Mouse (Mus musculus): ENCODE data around the gene Nsl1.
"Not testable (repeated sequence)": the region's sequence is repeated elsewhere in the genome, so short reads cannot be mapped to it uniquely, and the experiment has no call there.

Gene Nsl1

GRCm38 (mm10) chr1:191062781-191063485 is at the start of gene Nsl1, which contains the start of gene Tatdn3:
Gene Nsl1 (plus strand): TSS chr1:191063012.
Gene Tatdn3 (minus strand): TSS chr1:191062932.
- DNase-seq (ENCODE audit: low read depth): peak; percentile 52

GRCm38 (mm10) chr1:191014271-191014670 is 48.5 kb upstream of the Nsl1 start:
- DNase-seq (ENCODE audit: low read depth): no peak

- no peak for DNase-seq (ENCODE audit: low read depth)
Observed at GRCm38 (mm10) chr1:191019803-191020202, 43.0 kb upstream of the Nsl1 start.

- no peak for DNase-seq (ENCODE audit: low read depth)
Observed at GRCm38 (mm10) chr1:191020217-191020924, 42.4 kb upstream of the Nsl1 start.

- DNase-seq (ENCODE audit: low read depth): no peak
Observed at GRCm38 (mm10) chr1:191021016-191021415, 41.8 kb upstream of the Nsl1 start.

GRCm38 (mm10) chr1:191023140-191023539 is 39.7 kb upstream of the Nsl1 start:
- no peak for DNase-seq (ENCODE audit: low read depth)

DNA sequence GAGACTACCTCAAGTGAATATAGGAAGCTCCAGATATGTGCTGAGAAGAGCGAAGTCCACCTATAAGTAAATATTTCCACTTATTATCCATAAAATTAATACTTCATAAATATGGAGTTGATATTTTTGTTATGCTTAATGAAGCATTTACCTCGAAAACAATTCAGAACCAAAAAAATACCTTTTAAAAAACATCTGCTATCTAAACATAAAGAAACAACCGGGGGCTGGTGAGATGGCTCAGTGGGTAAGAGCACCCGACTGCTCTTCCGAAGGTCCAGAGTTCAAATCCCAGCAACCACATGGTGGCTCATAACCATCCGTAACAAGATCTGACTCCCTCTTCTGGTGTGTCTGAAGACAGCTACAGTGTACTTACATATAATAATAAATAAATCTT is 39.0 kb upstream of the Nsl1 start:
- DNase-seq (ENCODE audit: low read depth): not testable (repeated sequence)

DNA sequence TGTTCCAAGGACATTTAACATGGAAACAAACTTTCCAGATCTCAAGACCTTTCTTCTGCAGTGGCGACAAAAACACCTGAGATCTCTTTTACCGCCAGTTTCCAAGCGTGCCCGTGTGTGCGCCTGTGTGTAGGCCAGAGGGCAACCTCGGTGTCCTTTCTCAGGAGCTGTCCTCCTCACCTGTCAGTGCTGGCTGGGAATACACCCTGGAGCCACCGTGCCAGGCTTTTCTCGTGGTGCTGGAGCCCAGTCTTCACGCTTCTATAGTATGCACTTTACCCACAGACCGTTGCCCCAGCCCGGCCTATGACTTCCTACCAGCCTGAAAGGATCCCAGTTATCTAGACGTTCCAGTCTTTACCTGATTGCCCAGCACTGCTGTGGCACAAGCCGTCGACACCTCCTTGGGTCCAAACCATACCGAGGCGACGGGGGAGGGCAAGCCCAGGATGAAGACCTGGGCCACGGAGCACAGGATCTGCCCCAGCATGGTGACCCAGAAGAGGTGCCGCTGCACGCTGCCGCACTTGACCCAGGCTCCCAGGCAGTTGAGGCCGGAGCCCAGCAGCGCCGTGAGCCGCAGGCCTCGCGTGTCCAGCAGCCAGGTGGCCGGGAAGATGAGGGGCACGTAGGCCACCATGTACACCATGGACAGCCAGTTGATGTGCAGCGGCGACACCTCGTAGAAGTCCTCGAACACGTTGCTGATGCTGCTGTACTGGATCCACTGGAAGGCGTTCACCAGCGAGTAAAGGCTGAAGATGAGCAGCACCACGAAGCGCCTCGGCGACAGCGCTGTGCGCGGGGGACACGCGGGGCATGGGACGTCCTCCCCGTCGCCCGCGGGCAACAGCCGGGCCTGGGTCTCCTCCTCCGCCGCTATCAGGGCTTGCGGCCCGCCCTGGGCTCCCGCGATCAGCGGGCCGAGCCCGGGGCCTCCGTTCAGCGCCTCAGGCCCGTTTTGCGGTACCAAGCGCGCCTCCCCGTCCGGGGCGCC is 37.5 kb upstream of the Nsl1 start:
- DNase-seq (ENCODE audit: low read depth): no peak

GRCm38 (mm10) chr1:191026021-191026713 is 36.6 kb upstream of the Nsl1 start, which contains the start of gene Flvcr1:
Gene Flvcr1 (minus strand): TSS chr1:191026158.
- DNase-seq (ENCODE audit: low read depth): peak; percentile 99

DNA sequence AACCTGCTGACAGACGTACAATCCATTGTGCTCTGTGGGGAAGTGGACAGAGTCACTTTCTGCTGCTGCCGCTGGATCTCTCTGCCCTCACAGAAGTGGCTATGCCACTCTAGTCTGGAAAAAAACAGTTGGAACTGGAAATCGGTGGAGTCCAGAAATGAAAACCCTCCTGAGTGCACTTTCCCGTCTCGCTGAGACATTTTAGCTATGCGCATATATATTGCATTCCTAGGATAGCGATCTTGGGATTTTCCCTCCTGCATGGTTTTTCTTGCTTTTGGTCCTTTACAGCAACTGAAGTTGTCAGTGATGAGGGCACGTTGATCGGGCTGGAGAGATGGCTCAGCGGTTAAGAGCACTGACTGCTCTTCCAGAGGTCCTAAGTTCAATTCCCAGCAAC is 32.6 kb upstream of the Nsl1 start:
- DNase-seq (ENCODE audit: low read depth): no peak

DNA sequence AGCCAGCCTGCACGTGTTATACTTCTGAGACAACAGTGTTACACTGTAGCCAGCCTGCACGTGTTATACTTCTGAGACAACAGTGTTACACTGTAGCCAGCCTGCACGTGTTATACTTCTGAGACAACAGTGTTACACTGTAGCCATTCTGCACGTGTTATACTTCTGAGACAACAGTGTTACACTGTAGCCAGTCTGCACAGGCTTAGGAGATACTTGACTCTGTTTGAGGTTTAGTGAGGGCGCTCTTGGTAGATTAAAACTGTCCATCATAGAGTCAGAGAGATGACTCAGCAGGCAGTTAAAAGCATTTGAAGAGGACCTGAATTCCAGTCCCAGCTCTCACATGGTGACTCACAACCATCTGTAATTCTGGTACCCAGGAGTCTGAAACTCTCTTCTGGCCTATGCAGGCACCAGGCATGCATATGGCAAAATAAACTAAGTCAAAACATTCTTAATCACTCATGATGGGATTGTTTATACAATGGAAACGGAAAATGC is 31.8 kb upstream of the Nsl1 start:
- peak; percentile 43 for DNase-seq (ENCODE audit: low read depth)

DNA sequence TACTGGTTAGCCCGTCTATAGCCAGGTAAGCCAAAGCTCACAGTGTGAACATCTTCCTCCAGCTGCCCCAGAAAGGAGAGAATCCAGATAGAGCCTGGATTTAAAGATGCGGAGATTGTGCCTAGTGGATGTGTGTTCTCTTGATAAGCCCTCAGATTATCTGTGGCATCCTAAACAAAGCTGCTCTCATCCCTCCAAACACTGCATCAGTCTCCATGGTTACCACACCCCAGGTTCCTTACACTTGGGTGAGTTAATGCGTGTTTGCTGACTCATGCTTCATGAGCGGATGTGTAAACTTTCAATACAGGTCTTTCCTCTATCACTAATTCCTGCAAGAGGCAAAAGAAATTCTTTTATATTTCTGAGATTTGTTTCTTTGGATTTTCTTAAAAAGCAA is 27.2 kb upstream of the Nsl1 start:
- no peak for DNase-seq (ENCODE audit: low read depth)

GRCm38 (mm10) chr1:191036554-191037334 is 26.1 kb upstream of the Nsl1 start, which contains the start of gene Spata45:
Gene Spata45 (plus strand): TSS chr1:191036639.
- DNase-seq (ENCODE audit: low read depth): no peak

- DNase-seq (ENCODE audit: low read depth): no peak
Observed at GRCm38 (mm10) chr1:191037999-191038398, 24.8 kb upstream of the Nsl1 start.

- DNase-seq (ENCODE audit: low read depth): no peak
Observed at GRCm38 (mm10) chr1:191041352-191041751, 21.5 kb upstream of the Nsl1 start.

DNA sequence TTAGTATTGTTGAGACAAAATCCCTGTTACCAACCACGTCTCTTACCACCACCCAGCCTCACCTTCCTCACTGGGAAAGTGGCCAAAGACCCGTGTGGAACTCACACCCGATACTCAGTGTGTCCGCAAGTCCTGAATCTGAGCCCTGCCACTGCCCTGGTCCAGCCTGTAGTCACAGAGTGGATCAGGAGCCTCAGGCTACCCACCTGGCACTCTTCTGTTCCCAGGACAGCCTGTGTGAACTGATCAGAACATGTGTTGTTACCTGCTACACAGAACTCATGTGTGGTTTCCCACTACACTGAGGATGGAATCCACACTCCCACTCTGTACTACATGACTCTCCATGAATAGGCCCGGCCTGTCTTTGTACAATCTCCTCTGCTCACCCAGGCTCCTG is 20.7 kb upstream of the Nsl1 start:
- no peak for DNase-seq (ENCODE audit: low read depth)

DNA sequence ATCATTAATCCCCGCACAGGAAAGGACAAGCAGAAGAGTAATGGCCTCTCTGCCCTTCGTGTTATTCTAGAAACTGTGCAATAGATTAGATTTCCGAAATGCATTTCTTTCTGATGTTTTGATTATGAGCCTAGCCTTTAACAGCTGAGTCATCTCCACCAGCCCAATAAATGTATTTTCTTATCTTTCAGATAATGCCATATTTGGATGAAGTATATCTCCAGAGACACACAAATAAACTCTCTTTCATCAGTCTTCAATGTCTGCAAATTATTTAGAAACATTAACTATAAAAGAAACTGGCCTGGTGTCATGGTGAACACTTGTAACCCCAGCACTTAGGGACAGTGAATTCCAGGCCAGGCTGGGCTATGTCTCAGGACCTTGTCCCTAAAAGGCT is 20.1 kb upstream of the Nsl1 start:
- DNase-seq (ENCODE audit: low read depth): no peak

DNA sequence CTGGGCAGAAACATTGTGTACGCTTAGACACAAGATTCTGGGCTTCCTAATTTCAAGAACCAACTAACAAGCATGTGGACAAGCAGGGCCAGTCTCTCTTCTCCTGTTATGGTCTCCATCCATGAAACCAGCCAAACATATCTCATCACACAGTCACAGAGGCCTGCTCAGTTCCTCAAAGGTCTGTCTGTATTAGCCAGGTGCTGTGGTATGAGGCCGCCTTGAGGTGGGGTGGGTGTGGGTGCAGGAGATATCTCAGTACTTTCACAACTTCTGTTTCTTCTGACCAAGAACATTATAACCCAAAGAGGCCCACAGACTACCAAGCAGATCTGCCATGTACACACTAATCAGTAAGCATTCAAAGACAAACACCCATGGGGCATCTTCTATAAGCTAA is 17.5 kb upstream of the Nsl1 start:
- DNase-seq (ENCODE audit: low read depth): no peak

DNA sequence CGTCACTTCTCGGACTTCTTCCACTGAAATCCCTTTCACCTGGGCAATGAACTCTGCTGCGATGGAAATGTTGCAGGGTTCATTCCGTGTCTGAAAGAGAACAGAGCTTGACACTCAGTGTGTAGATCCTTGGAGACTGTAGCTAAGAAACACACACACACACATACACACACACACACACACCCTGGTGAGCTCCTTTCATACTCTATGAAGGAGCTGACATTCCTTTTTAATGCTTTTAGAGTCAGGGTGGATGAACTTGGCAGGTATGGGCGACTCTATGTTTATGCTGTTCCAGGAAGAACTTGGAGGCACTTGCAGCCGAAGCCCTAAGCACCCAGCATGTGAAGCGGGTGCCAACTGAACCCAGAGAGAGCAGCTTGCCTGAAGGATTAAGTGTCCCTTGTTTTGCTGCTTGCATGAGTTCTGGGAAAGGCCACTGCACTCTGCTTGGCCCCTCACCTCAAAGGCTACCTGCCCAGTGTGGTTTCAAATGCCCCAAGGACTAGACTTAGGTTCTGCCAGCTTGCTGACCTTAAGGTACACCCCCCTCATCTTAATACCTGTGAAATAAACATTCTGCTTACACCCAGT is 16.5 kb upstream of the Nsl1 start:
- DNase-seq (ENCODE audit: low read depth): no peak

- no peak for DNase-seq (ENCODE audit: low read depth)
Observed at GRCm38 (mm10) chr1:191053555-191053954, 9.3 kb upstream of the Nsl1 start.

Measured in fibroblast of lung, adult 2 months (primary cell).